Mouse (Mus musculus) midbrain, embryonic 15.5 days (tissue): ENCODE results near the gene Zswim3. TPM values are rescaled to one million over a fixed set of nuclear protein-coding genes. Genes with fewer than 3 reads are reported as not detected.
"Not testable (repeated sequence)": the region's sequence is repeated elsewhere in the genome, so short reads cannot be mapped to it uniquely, and the experiment has no call there.

Source experiments
- ATAC-seq: fragments of 200-750 bp; cut with Nextera tagmentation; replicated peaks from 2 replicates; pipeline ENCODE4 v1.8.0; 2017; ENCODE audit warnings: moderate TSS enrichment
- H3K27ac ChIP-seq: fragments of 300-500 bp; sonication (generic); 2 replicates; pipeline ENCODE4 v1.5.1; 2015; ENCODE audit warnings: mild to moderate bottlenecking, inconsistent platforms
- H3K27me3 ChIP-seq: fragments of 300-500 bp; sonication (generic); replicated peaks from 2 replicates; pipeline ENCODE4 v1.6.1; 2015; ENCODE audit warnings: inconsistent platforms
- H3K36me3 ChIP-seq: fragments of 300-500 bp; sonication (generic); replicated peaks from 2 replicates; pipeline ENCODE4 v1.6.1; 2015; ENCODE audit warnings: inconsistent platforms
- H3K4me1 ChIP-seq: fragments of 300-500 bp; sonication (generic); 2 replicates; pipeline ENCODE4 v1.6.1; 2015; ENCODE audit warnings: inconsistent platforms
- H3K4me2 ChIP-seq: fragments of 300-500 bp; sonication (generic); 2 replicates; pipeline ENCODE4 v1.6.1; 2015; ENCODE audit warnings: inconsistent platforms, mild to moderate bottlenecking, moderate library complexity
- H3K4me3 ChIP-seq: fragments of 300-500 bp; sonication (generic); 2 replicates; pipeline ENCODE4 v1.5.1; 2015; ENCODE audit warnings: mild to moderate bottlenecking, inconsistent platforms
- H3K9ac ChIP-seq: fragments of 300-500 bp; sonication (generic); 2 replicates; pipeline ENCODE4 v1.6.1; 2015; ENCODE audit warnings: mild to moderate bottlenecking, inconsistent platforms
- H3K9me3 ChIP-seq: fragments of 300-500 bp; sonication (generic); 2 replicates; pipeline ENCODE4 v1.6.1; 2016; ENCODE audit warnings: inconsistent platforms
- WGBS: fragments of 180-500 bp; shearing (Covaris S2); methylation state at CpG from one replicate; pipeline ENCODE4 v1.1.7; 2015; ENCODE audit warnings: mixed read lengths; 5-methylcytosine and 5-hydroxymethylcytosine counted together
- polyA plus RNA-seq: library from polyadenylated mRNA; unstranded; fragments of >200 nt; fragmentation: Nextera tagmentation; extraction: Ambion mirVana; gene quantifications from 2 replicates; pipeline ENCODE4 v1.2.1, GENCODE M21; 2015

Zswim3 gene
- polyA plus RNA-seq, 1 experiment from 2014 or later, result 17.8 TPM

DNA sequence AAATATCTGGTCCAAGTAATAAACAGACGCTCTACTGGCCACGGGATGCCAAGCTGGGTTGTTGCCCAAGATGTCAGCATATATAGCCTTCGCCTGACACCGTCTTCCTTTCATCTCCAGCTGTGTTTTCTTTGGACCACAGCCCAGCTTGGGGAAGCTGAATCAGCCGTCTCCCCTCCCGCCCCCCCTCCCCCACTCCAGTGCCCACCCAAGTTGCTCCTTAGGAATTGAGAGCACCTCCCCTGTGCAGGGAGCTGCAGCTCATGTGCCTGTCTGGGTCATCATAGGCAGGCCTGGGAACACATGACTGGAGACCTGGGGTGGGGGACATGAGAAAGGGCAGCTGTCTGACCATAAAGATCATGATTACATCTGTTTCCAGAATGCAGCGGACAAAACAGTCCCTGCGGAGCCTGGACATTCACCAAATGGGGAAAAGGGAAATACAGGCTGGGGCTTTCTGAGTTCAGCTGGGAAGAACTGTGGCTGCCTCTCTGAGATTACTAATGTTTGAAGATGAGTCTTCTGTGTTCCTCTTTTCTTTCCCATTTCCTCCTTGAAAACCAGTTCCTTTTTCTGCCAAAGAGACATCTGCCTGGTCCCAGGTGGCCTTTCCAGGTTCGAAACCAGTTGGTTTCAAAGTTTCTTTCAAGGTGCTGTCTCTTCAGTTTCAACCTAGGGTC is 57.4 kb downstream of the Zswim3 start:
- ATAC-seq, result no peak
- Histone ChIP-seq H3K4me2 (no peak overlapping the region), H3K4me1 (peaks cover 9% of the 10 kb centered on the region), H3K9ac (no peak overlapping the region), H3K36me3 (no peaks in the 10 kb centered on the region), H3K27ac (peak overlapping the region; percentile 42; the same call in 1 of the 2 replicates), H3K4me3 (no peak overlapping the region), H3K9me3 (no peaks in the 10 kb centered on the region), H3K27me3 (peaks cover 23% of the 10 kb centered on the region)
- WGBS, result 42% methylated on average over 9 of the region's 9 CpGs

GRCm38 (mm10) chr2:164863411-164863810 is 58.5 kb downstream of the Zswim3 start:
- WGBS, result 91% methylated on average over 9 of the region's 9 CpGs
- ATAC-seq, H3K27ac ChIP-seq, H3K4me1 ChIP-seq, H3K9me3 ChIP-seq, H3K4me2 ChIP-seq, H3K9ac ChIP-seq, H3K36me3 ChIP-seq, H3K4me3 ChIP-seq: not testable (repeated sequence)
- peaks cover 12% of the 10 kb centered on the region for H3K27me3 ChIP-seq

DNA sequence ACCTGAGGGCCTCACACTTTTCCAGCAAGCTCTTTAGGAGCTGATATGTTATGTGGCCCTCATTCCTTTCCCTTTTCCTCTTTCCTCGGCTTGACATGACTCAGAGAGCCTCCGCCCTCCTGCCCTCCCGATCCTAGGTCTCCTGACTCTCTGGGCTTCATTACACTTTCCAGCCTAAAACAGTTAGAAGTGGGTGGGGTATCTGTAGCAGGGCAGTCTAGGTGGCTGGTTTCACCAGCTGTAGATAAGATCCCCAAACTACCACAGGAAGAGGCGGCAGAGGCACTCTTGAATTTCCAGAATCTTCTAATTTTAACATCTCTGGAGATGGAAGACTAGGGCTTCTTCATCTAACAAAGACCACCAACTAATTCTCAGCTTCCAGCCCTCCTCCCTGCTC is 59.7 kb downstream of the Zswim3 start:
- ATAC-seq, result no peak
- H3K27me3 ChIP-seq, result peaks cover 6% of the 10 kb centered on the region; the same call in 1 of the 2 replicates
- H3K36me3 ChIP-seq, result no peaks in the 10 kb centered on the region
- H3K4me3 ChIP-seq, result no peak overlapping the region
- no peaks in the 10 kb centered on the region for H3K4me1 ChIP-seq
- no peak overlapping the region for H3K4me2 ChIP-seq
- WGBS, result 92% methylated on average over 4 of the region's 4 CpGs
- H3K9me3 ChIP-seq, result no peaks in the 10 kb centered on the region
- no peak overlapping the region for H3K27ac ChIP-seq
- no peak overlapping the region for H3K9ac ChIP-seq

DNA sequence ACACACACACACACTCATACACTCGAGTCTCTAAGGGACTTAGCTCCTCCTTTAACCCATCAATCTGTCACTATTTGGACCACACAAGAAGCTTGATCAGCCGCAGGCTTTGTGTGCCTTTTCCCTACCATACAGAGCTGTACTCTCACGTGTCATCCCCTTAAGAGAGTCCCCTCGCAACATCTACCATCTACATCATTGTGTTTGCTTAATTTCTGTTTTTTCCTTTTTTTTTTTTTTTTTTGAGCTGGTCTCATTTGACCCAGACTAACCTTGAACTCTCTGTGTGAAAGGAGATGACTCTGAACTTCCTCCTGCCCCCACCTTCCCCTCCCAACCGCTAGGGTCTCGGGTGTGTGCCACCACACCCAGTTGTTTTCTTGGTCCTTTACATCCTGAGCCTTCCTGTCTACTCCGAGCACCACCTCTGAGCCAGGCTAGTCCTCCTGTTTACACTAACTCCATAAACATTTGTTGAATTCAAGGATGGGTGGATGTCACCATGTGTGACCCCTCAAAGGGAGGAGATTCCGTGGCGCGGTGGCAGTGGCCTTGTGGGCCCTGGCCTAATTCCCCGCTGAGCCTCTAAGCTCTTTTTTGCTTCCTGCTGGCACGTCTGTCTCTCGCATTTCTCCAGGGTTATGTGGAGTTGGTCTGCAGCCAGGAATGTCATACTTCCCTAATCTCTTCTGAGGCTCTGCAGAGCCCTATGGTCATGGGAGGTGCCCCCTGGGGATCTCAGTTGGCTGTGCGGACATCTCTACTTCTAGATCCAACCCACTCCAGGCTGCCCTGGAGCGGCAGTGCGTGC is 62.0 kb downstream of the Zswim3 start:
- no peaks in the 10 kb centered on the region for H3K27me3 ChIP-seq
- no peak overlapping the region for H3K9ac ChIP-seq
- no peak overlapping the region for H3K27ac ChIP-seq
- no peak for ATAC-seq
- H3K4me3 ChIP-seq, result no peak overlapping the region
- H3K4me2 ChIP-seq, result no peak overlapping the region
- no peaks in the 10 kb centered on the region for H3K4me1 ChIP-seq
- H3K9me3 ChIP-seq, result no peaks in the 10 kb centered on the region
- H3K36me3 ChIP-seq, result no peaks in the 10 kb centered on the region
- WGBS, result 68% methylated on average over 16 of the region's 16 CpGs

DNA sequence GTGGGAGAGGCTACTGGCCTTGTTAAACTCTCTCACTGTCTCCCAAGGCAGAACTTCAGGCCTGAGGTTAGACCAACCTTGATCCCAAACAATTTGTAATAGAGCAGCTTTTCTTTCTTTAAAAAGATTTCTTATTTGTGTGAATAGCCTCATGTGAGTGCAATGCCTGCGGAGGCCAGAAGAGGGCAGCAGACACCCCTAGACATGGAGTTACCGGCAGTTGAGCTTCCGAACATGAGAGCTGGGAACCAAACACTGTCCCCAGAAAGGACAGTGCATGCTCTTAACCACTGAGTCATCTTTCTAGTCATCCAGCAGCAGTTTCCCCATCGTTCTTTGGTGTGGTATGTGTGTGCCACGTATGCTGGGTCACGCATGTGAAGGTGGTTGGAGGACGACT is 62.7 kb downstream of the Zswim3 start:
- 90% methylated on average over 7 of the region's 7 CpGs for WGBS
- H3K27ac ChIP-seq, result no peak overlapping the region
- no peak for ATAC-seq

DNA sequence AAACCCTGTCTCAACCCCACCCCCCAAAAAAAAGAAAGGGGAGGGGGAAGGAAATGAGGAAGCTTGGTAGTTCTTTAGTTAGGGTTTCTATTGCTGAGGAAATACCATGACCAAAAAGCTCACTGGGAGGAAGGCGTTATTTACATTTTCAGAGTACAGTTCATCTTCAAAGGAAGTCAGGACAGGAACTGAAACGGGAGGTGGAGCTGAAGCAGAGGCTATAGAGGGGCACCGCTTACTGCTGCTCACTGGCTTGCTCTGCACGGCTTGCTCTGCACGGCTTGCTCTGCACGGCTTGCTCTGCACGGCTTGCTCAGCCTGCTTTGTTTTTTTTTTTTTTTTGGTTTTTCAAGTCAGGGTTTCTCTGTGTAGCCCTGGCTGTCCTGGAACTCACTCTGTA is 63.6 kb downstream of the Zswim3 start:
- no peaks in the 10 kb centered on the region for H3K4me1 ChIP-seq
- WGBS, result 76% methylated on average over 7 of the region's 7 CpGs
- ATAC-seq, result no peak
- no peak overlapping the region for H3K27ac ChIP-seq
- no peaks in the 10 kb centered on the region for H3K36me3 ChIP-seq
- H3K4me2 ChIP-seq, result no peak overlapping the region
- no peaks in the 10 kb centered on the region for H3K9me3 ChIP-seq
- no peaks in the 10 kb centered on the region for H3K27me3 ChIP-seq
- H3K9ac ChIP-seq, result no peak overlapping the region
- no peak overlapping the region for H3K4me3 ChIP-seq

More for the DNA sequence above, 62.7 kb downstream of the Zswim3 start:
- Histone ChIP-seq H3K9me3 (no peaks in the 10 kb centered on the region), H3K36me3 (no peaks in the 10 kb centered on the region), H3K9ac (no peak overlapping the region), H3K4me2 (no peak overlapping the region), H3K4me3 (no peak overlapping the region), H3K27me3 (no peaks in the 10 kb centered on the region), H3K4me1 (no peaks in the 10 kb centered on the region)

Other genes with a start within 250 kb of the Zswim3 start
- gene Wfdc2, start 242.7 kb upstream of the Zswim3 start, polyA plus RNA-seq, result 2.6 and 3.2 TPM in 2 replicates
- gene Spint3, start 231.6 kb upstream of the Zswim3 start, polyA plus RNA-seq, result not detected in 2 replicates
- not detected in 2 replicates for gene Wfdc6a, start 219.7 kb upstream of the Zswim3 start, polyA plus RNA-seq
- gene Eppin, start 211.5 kb upstream of the Zswim3 start, polyA plus RNA-seq, result not detected in 2 replicates
- not detected in 2 replicates for gene Wfdc6b, start 191.6 kb upstream of the Zswim3 start, polyA plus RNA-seq
- not detected in 2 replicates for gene Wfdc8, start 191.5 kb upstream of the Zswim3 start, polyA plus RNA-seq
- not detected in 2 replicates for gene Wfdc16, start 166.3 kb upstream of the Zswim3 start, polyA plus RNA-seq
- gene Wfdc10, start 149.1 kb upstream of the Zswim3 start, polyA plus RNA-seq, result not detected in 2 replicates
- gene Wfdc9, start 148.5 kb upstream of the Zswim3 start, polyA plus RNA-seq, result 0.34 TPM in 1 of 2 replicates, not detected in the other
- gene Wfdc11, start 131.0 kb upstream of the Zswim3 start, polyA plus RNA-seq, result not detected in 2 replicates
- not detected in 2 replicates for gene Wfdc13, start 120.0 kb upstream of the Zswim3 start, polyA plus RNA-seq
- not detected in 2 replicates for gene Spint4, start 106.6 kb upstream of the Zswim3 start, polyA plus RNA-seq
- gene Spint5, start 89.8 kb upstream of the Zswim3 start, polyA plus RNA-seq, result not detected in 2 replicates
- gene Wfdc3, start 59.2 kb upstream of the Zswim3 start, polyA plus RNA-seq, result 1.3 and 1.9 TPM in 2 replicates
- 52.7 and 55.4 TPM in 2 replicates for gene Dnttip1, start 59.1 kb upstream of the Zswim3 start, polyA plus RNA-seq
- 56.6 and 64.4 TPM in 2 replicates for gene Ube2c, start 35.2 kb upstream of the Zswim3 start, polyA plus RNA-seq
- not detected in 2 replicates for gene Tnnc2, start 25.1 kb upstream of the Zswim3 start, polyA plus RNA-seq
- 34.8 and 40.6 TPM in 2 replicates for gene Snx21, start 19.3 kb upstream of the Zswim3 start, polyA plus RNA-seq
- 20.0 and 20.2 TPM in 2 replicates for gene Acot8, start 216 bp upstream of the Zswim3 start, polyA plus RNA-seq
- 28.3 and 31.3 TPM in 2 replicates for gene Zswim1, start 17.6 kb downstream of the Zswim3 start, polyA plus RNA-seq
- gene Spata25, start 23.4 kb downstream of the Zswim3 start, polyA plus RNA-seq, result not detected in 2 replicates
- 101 and 109 TPM in 2 replicates for gene Ctsa, start 27.8 kb downstream of the Zswim3 start, polyA plus RNA-seq
- gene Neurl2, start 28.4 kb downstream of the Zswim3 start, polyA plus RNA-seq, result 6.4 and 6.6 TPM in 2 replicates
- gene Pltp, start 52.6 kb downstream of the Zswim3 start, polyA plus RNA-seq, result 105 and 121 TPM in 2 replicates
- 85.3 and 93.1 TPM in 2 replicates for gene Pcif1, start 74.2 kb downstream of the Zswim3 start, polyA plus RNA-seq
- 17.8 and 18.9 TPM in 2 replicates for gene Zfp335, start 106.7 kb downstream of the Zswim3 start, polyA plus RNA-seq
- gene Mmp9, start 135.7 kb downstream of the Zswim3 start, polyA plus RNA-seq, result 28.9 and 34.3 TPM in 2 replicates
- gene Slc12a5, start 155.7 kb downstream of the Zswim3 start, polyA plus RNA-seq, result 63.8 and 64.0 TPM in 2 replicates
- gene Ncoa5, start 229.8 kb downstream of the Zswim3 start, polyA plus RNA-seq, result 123 and 126 TPM in 2 replicates